Mouse (Mus musculus): Measurements from ENCODE around the gene Krt73. TPM values are rescaled to one million over a fixed set of nuclear protein-coding genes. Genes with fewer than 3 reads are reported as not detected.

The Krt73 gene
- 0.39 TPM for polyA plus RNA-seq (2014; fragmentation: Illumina TruSeq; extraction: RNeasy Lipid Tissue Mini Kit (QIAGEN cat#74804); ENCODE audit: low read depth, low replicate concordance)

GRCm38 (mm10) chr15:101802296-101802835 lies at the start of gene Krt73:
Gene Krt73 (minus strand): TSS chr15:101802346.

GRCm38 (mm10) chr15:101850694-101851093 lies 48.5 kb upstream of the Krt73 start, which contains the start of gene Krt1:
Gene Krt1 (minus strand): TSS chr15:101850794.

GRCm38 (mm10) chr15:101817875-101818274 lies 15.7 kb upstream of the Krt73 start, which contains the start of gene Krt2:
Gene Krt2 (minus strand): TSS chr15:101818169.

GRCm38 (mm10) chr15:101786360-101786759 lies 15.8 kb downstream of the Krt73 start, which contains the start of gene Krt72:
Gene Krt72 (minus strand): TSS chr15:101786460.

Other genes with a start within 250 kb of the Krt73 start
- not detected for gene Krt90, start 239.4 kb downstream of the Krt73 start, polyA plus RNA-seq (2014; fragmentation: Illumina TruSeq; extraction: RNeasy Lipid Tissue Mini Kit (QIAGEN cat#74804); ENCODE audit: low read depth, low replicate concordance)
- not detected for gene Krt75, start 228.4 kb downstream of the Krt73 start, polyA plus RNA-seq (2014; fragmentation: Illumina TruSeq; extraction: RNeasy Lipid Tissue Mini Kit (QIAGEN cat#74804); ENCODE audit: low read depth, low replicate concordance)
- gene Gm5414, start 174.2 kb downstream of the Krt73 start, polyA plus RNA-seq (2014; fragmentation: Illumina TruSeq; extraction: RNeasy Lipid Tissue Mini Kit (QIAGEN cat#74804); ENCODE audit: low read depth, low replicate concordance): not detected
- not detected for gene Gm5478, start 155.0 kb downstream of the Krt73 start, polyA plus RNA-seq (2014; fragmentation: Illumina TruSeq; extraction: RNeasy Lipid Tissue Mini Kit (QIAGEN cat#74804); ENCODE audit: low read depth, low replicate concordance)
- gene Krt6b, start 122.1 kb downstream of the Krt73 start, polyA plus RNA-seq (2014; fragmentation: Illumina TruSeq; extraction: RNeasy Lipid Tissue Mini Kit (QIAGEN cat#74804); ENCODE audit: low read depth, low replicate concordance): not detected
- not detected for gene Krt6a, start 108.0 kb downstream of the Krt73 start, polyA plus RNA-seq (2014; fragmentation: Illumina TruSeq; extraction: RNeasy Lipid Tissue Mini Kit (QIAGEN cat#74804); ENCODE audit: low read depth, low replicate concordance)
- not detected for gene Krt5, start 89.4 kb downstream of the Krt73 start, polyA plus RNA-seq (2014; fragmentation: Illumina TruSeq; extraction: RNeasy Lipid Tissue Mini Kit (QIAGEN cat#74804); ENCODE audit: low read depth, low replicate concordance)
- gene Krt71, start 59.2 kb downstream of the Krt73 start, polyA plus RNA-seq (2014; fragmentation: Illumina TruSeq; extraction: RNeasy Lipid Tissue Mini Kit (QIAGEN cat#74804); ENCODE audit: low read depth, low replicate concordance): not detected
- gene Krt72, start 15.9 kb downstream of the Krt73 start, polyA plus RNA-seq (2014; fragmentation: Illumina TruSeq; extraction: RNeasy Lipid Tissue Mini Kit (QIAGEN cat#74804); ENCODE audit: low read depth, low replicate concordance): not detected
- not detected for gene Krt2, start 15.8 kb upstream of the Krt73 start, polyA plus RNA-seq (2014; fragmentation: Illumina TruSeq; extraction: RNeasy Lipid Tissue Mini Kit (QIAGEN cat#74804); ENCODE audit: low read depth, low replicate concordance)
- not detected for gene Krt1, start 48.4 kb upstream of the Krt73 start, polyA plus RNA-seq (2014; fragmentation: Illumina TruSeq; extraction: RNeasy Lipid Tissue Mini Kit (QIAGEN cat#74804); ENCODE audit: low read depth, low replicate concordance)
- 0.24 TPM for gene Krt77, start 67.4 kb upstream of the Krt73 start, polyA plus RNA-seq (2014; fragmentation: Illumina TruSeq; extraction: RNeasy Lipid Tissue Mini Kit (QIAGEN cat#74804); ENCODE audit: low read depth, low replicate concordance)
- gene Krt76, start 90.6 kb upstream of the Krt73 start, polyA plus RNA-seq (2014; fragmentation: Illumina TruSeq; extraction: RNeasy Lipid Tissue Mini Kit (QIAGEN cat#74804); ENCODE audit: low read depth, low replicate concordance): 0.08 TPM
- not detected for gene Krt4, start 122.4 kb upstream of the Krt73 start, polyA plus RNA-seq (2014; fragmentation: Illumina TruSeq; extraction: RNeasy Lipid Tissue Mini Kit (QIAGEN cat#74804); ENCODE audit: low read depth, low replicate concordance)
- gene Krt79, start 138.0 kb upstream of the Krt73 start, polyA plus RNA-seq (2014; fragmentation: Illumina TruSeq; extraction: RNeasy Lipid Tissue Mini Kit (QIAGEN cat#74804); ENCODE audit: low read depth, low replicate concordance): not detected
- not detected for gene Krt78, start 151.9 kb upstream of the Krt73 start, polyA plus RNA-seq (2014; fragmentation: Illumina TruSeq; extraction: RNeasy Lipid Tissue Mini Kit (QIAGEN cat#74804); ENCODE audit: low read depth, low replicate concordance)
- 0.46 TPM for gene Krt8, start 202.1 kb upstream of the Krt73 start, polyA plus RNA-seq (2014; fragmentation: Illumina TruSeq; extraction: RNeasy Lipid Tissue Mini Kit (QIAGEN cat#74804); ENCODE audit: low read depth, low replicate concordance)
- not detected for gene Krt18, start 225.8 kb upstream of the Krt73 start, polyA plus RNA-seq (2014; fragmentation: Illumina TruSeq; extraction: RNeasy Lipid Tissue Mini Kit (QIAGEN cat#74804); ENCODE audit: low read depth, low replicate concordance)

All from testis, adult 10 weeks (tissue).